Mouse (Mus musculus): Measurements from ENCODE around the gene Epha4.

The Epha4 gene

GRCm38 (mm10) chr1:77514963-77515650 is at the start of gene Epha4:
Gene Epha4 (minus strand): TSS chr1:77515088.
- DNase-seq (ENCODE audit: low spot score), result peak; percentile 93

DNA sequence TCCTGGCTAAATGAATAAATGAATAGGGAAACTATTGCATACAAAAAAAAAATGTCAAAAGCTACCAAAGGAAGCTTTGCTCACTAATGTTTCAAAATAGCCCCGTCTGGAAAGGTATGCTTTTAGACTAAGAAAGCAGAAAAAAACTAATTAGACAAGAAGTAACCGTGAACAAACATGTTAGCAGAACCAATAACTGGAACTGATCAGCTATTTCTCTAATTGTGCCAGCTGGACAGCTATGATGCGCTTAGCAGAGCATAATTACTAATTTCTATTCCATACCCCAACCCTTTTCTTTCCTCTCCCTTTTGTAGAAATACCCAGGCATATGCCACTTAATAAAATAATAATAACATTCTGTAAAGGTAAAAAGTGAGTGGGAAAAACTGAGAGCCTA is 41.3 kb upstream of the Epha4 start:
- no peak for DNase-seq (ENCODE audit: low spot score)

- DNase-seq (ENCODE audit: low spot score), result no peak
Measured at GRCm38 (mm10) chr1:77551927-77552326, 37.0 kb upstream of the Epha4 start.

DNA sequence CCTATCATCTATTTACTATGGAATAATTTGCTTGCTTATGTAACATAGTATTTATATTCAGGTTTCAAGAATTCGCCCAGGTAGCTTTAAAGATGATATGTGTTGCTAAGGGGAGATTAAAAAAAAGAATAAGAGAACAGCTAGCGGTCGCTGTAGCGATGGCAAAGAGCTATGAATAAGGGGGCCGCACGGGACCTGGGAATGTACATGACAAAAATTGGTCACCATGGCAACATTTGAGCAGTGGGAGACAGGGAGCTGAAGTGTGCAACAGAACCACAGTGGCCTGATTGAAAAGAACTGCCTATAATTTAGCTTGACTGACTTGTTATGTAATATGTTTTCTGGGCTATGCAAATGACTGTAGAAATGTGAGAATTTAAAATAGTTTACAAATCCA is 30.8 kb upstream of the Epha4 start:
- no peak for DNase-seq (ENCODE audit: low spot score)

DNA sequence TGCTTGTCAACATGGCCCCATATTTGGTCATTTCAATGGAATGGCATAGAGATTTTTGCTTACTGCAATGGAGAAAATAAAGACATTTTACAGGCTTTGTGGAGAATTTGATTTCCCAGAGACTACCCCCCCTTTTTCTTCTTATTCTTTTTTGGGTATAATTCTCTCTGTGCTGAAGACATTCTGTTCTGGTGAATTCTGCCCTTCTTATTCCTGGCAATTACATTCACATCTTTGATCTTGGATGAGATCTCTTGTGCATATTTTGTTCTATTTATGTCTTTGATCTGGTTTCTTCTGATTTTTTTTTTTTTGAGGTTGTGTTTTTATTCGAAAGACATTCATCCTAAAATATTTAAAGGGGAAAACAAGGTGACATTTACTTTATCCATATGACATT is 30.1 kb upstream of the Epha4 start:
- DNase-seq (ENCODE audit: low spot score), result no peak

- DNase-seq (ENCODE audit: low spot score), result no peak
Measured at GRCm38 (mm10) chr1:77544279-77544678, 29.4 kb upstream of the Epha4 start.

- no peak for DNase-seq (ENCODE audit: low spot score)
Measured at GRCm38 (mm10) chr1:77539945-77540344, 25.1 kb upstream of the Epha4 start.

DNA sequence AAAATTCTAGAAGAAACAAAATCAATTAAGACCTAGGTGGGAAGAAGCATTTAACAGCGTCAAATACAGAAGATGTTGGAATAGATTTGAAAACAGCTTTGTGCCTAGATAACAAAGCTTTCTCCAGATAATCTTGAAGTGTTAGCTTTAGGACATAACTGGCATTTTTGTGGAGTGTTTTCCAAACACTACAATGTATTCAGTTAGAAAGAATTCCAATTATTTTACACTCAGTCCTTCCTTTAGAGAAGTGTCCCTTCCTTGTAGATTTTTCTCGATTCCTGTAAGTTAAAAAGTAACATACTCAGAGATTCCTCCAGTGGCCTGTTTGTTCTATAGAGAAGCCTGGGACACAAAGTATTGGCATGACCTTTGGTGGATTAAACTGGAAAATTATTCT is 23.7 kb upstream of the Epha4 start:
- no peak for DNase-seq (ENCODE audit: low spot score)

GRCm38 (mm10) chr1:77535905-77536304 is 21.0 kb upstream of the Epha4 start:
- DNase-seq (ENCODE audit: low spot score), result no peak

DNA sequence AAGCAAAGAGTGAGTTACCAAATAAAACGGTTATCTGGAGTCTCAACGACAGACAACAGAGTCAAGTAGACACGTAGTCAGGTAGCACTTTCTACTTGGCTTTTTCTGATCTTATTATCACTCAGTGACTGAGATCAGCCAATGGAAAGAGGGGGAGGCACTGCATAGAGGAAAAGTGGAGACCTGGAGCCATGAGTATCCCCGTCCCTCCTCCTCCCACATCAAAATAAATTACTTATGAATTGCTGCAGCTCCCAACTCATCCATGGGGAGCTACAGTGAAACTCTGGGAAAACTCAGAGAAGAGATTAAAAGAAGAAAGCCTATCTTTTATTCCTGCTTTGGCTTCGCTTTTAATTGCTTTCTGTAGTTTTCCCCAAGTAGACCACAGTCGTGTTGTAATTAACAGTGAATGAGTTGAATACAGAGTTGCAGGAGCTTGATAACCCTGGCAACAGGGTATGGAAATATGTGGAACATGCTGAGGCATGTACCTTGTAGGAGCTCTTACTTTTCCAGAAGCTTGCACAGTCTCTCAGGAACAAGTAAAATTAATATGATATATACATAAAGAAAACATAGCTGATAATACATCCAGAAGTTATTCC is 17.8 kb upstream of the Epha4 start:
- no peak for DNase-seq (ENCODE audit: low spot score)

DNA sequence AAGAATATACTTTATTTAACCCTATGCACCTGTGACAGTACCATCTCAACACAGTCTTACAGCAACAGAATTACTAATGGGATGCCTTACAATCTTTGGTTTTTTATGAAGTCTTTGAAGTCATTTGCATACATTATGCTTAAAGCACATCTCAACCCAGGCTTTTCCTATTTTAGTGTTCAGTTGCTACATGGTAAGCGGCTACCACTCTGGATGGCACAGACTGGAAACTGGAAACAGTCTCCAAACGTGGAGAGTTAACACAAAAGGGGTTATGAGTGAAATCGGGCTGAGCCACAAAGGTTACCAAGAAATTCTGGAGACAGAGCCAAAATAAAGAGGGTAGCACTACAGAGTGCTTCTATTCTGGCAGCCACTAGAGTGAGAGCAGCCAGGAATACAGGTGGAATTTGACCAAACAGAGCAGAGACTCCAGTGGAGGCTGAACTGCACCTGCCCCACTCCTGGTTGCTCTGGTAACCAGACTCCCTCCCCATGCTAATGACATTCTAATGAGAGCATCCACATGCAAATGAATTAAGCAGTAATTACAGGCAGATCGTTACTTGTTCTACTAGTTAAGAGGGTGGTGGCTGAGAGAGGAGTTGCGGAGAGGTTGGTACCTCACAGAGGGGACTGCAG is 17.2 kb upstream of the Epha4 start:
- no peak for DNase-seq (ENCODE audit: low spot score)

DNA sequence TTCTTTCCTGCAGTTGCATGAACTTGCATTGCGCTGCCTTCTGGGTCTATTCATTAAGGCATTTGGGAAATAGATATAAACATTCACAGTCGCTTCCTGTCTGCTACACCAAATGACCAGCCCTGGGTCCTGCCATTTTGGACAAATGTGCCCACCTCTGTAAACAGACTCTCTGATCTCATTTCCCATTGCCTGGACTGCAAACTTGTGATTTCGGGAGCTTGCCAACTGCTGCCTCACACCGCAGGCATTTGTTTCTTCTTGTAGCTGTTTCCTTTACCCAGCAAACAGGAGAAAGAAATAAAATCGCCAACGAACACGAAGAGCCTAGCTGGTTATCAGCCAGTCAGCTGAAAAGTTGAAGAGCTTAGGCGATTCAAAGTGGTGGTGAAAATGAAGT is 10.2 kb upstream of the Epha4 start:
- DNase-seq (ENCODE audit: low spot score), result no peak

- no peak for DNase-seq (ENCODE audit: low spot score)
Measured at GRCm38 (mm10) chr1:77523354-77523753, 8.5 kb upstream of the Epha4 start.

DNA sequence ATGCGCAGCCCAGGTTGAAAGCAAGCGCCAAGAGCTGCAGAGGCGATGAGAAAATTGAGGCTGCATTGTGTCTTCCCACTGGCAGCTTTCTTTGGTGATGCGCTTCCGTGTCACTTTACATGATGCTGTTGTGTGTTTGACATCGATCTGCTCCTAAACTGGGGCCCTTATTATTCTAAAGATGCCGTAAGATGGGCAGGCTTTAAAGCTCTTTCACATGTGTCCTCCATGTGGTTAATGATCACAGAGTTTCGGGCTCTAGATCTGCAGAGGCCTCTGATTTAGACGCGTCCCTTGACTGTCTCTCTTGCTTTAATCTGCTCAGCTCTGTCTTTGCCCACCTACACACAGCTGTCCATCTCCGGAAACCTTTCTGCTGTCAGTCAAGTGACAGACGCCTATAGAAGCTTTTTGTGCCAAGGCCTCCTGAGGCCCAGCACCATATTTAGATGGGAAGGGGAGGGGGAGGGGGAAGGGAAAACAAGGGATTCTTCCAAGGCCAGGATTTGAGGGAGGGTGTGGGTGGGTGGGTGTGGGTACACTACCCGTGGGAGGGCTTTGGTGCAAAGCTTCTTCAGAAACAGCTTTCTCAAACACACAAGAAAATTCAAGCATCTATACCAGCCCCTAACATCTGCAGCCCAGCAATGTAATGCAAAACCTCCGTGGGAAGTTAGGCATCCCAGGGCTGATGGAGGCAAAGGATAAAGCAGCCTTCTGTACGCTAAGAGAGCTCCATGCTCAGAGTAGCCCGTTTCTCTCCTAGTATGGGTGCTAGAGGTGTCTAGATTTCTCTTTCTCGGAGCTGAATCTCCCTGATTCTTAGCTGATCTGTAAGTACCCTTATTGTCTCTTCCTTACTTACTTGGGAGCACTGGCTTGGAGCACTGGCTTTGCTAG is 7.0 kb upstream of the Epha4 start:
- DNase-seq (ENCODE audit: low spot score), result no peak

DNA sequence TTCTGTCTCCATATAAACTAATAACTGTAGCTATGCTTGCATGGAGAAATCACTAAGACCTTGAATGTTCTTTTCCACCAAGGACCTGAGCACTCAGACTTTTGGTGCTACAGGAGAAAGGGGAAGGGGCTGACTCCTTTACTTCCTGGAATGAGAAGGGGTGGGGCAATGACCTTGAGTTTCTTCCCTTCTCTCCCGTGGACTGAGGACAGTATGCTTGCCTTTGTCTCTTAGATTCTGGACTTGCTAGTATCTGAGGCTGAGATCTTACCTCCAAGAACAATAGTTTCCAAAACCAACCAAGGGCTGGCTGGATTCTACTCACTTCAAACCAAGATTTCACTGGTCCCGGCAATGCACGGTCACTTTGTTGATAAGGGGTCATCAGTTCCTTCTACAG is 3.8 kb upstream of the Epha4 start:
- DNase-seq (ENCODE audit: low spot score), result no peak

GRCm38 (mm10) chr1:77516203-77516991 is 1.5 kb upstream of the Epha4 start:
- peak; percentile 96 for DNase-seq (ENCODE audit: low spot score)

GRCm38 (mm10) chr1:77515651-77515981 is 728 bp upstream of the Epha4 start:
- no peak for DNase-seq (ENCODE audit: low spot score)

DNA sequence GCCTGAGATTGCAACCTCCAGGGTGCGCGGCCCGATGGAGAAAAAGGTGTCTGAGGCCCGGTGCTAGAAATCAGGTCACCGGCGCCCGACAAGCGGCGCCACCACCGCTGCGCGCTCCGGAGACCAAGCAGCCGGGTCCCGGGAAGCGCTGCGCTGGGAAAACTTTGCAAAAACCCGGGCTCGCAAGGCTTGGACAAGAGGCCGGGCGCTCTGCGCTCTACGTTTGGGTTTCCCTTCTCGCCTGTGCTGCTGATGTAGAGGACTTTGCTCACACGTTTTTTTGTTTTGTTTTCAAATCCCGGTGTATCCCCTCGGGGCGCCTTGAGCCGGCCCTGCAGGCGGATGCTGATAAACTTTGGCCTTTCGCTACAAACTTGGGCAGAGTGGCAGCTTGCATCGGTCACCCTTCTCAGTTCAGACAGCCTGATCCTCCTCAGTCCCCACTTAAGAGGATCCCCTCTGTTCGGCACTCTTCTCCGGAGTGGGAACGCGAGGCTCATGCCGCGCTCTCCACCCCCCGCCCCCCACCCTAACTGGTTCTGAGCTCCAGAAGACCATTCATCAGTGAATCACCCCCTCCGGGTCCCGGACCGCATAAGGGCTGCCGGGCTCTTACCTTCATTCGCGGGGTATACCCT is 444 bp downstream of the Epha4 start:
- peak; percentile 64 for DNase-seq (ENCODE audit: low spot score)

GRCm38 (mm10) chr1:77513959-77514324 is 946 bp downstream of the Epha4 start:
- DNase-seq (ENCODE audit: low spot score), result no peak

DNA sequence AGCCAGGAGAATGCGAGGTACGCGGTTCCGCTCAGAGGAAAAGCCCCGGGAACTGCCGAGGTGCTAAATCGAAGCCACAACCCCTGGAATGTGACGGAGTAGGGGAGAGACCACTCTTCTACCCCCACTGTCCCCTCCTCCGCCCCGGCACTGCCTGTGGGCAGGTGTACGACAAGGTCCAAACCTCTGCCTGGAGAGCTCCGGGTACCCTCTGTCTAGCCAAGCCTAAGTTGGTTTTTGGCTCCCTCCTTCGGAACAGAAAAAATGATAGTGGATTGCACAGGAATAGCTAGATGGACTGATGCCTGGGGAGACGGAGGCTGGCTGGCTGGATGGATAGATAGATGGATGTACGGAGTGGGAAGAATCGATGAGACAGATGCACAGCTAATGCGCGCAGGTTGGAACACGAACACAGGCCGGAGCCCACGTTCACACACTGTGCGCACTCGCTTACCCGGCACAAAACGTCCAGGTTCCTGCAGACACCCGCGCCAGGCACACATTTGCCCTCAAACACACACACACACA is 1.4 kb downstream of the Epha4 start:
- DNase-seq (ENCODE audit: low spot score), result peak; percentile 44

Data from testis, postnatal 10 days (tissue).